Mouse (Mus musculus): ENCODE results near the gene Pask. TPM values are rescaled to one million over a fixed set of nuclear protein-coding genes. Genes with fewer than 3 reads are reported as not detected.

Gene Pask
- polyA plus RNA-seq (2015; fragmentation: Nextera tagmentation; extraction: Ambion mirVana): 5.7 and 6.2 TPM in 2 replicates

DNA sequence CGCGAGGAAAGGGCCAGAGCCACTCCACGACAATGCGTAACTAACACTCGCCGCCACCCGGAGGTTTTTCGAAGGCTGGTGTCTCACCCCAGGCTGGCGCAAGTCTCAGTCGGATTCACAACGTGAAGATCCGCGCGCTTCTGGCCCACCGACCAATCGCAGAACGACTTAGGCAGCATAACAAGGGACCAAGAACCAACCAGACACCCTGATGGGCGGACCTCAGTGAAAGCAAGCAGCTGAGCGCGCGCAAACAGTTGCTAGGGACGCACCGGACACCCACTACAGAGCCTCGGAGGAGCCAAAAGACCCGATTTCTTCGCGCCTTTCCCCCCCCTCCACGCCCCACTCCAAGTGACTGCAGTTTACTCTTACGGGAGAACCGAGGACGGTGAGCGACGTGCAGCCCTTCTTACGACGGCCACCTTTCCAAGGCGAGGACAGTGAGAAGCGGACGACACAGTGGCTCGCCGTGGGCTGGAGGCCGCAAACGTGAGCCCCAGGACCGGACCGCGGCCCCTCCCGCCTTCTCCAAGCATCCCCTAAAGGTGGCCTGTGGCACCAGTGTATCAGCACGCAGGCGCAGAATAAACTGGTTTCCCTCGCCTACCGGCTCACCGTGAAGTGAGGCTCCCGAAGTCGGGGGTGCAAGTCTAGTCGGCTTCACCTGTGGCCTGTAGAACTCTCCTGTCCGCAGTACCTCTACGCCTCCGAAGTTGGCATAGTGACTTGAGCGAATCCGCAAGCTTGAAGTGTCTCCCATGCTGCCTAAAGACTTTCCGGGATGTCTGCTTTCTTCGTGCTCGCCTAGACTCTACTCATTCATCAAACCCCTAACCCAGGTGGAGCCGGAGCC is at the start of gene Pask, which contains the start of gene Ppp1r7:
Gene Pask (minus strand): TSS at position 835 of the 856 bp plus-strand sequence.
Gene Ppp1r7 (plus strand): TSS at position 207 of the 856 bp plus-strand sequence.
- Histone ChIP-seq H3K36me3 (replicated peaks) (no peaks in the 10 kb centered on the region), H3K27me3 (replicated peaks) (no peaks in the 10 kb centered on the region), H3K27ac (peak within 1 kb of the TSS; percentile 73), H3K9ac (peak within 1 kb of the TSS; percentile 76), H3K4me1 (peaks cover 12% of the 10 kb centered on the region), H3K4me3 (peak within 1 kb of the TSS; percentile 95), H3K9me3 (no peaks in the 10 kb centered on the region), H3K4me2 (peak within 1 kb of the TSS; percentile 93)
- peak; percentile 98 for ATAC-seq (replicated peaks)
- WGBS: under 1% methylated on average over 63 of the region's 63 CpGs

DNA sequence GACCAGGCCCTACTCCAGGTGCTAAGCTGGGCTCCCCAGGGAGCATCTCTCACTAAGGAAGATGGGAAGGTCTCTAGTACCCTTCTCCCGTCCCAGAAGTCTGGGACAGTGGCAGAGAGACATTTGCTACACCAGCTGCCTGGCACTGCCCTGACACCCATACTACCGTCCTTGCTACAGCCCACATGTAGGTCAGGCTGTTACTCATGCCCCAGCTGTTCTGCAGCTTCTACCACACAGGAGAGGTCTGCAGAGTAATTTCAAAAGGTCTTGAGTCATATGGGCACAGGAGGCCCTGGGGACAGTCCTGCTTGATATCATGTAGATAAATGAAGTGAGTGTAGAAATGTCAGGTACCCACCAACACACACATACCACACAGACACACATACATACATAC is 45.6 kb upstream of the Pask start:
- H3K27ac ChIP-seq: no peak overlapping the region
- no peaks in the 10 kb centered on the region for H3K27me3 ChIP-seq (replicated peaks)
- H3K36me3 ChIP-seq (replicated peaks): no peaks in the 10 kb centered on the region
- H3K4me3 ChIP-seq: no peak overlapping the region
- H3K4me2 ChIP-seq: no peak overlapping the region
- H3K9ac ChIP-seq: no peak overlapping the region
- 73% methylated on average over 2 of the region's 2 CpGs for WGBS
- H3K9me3 ChIP-seq: no peaks in the 10 kb centered on the region
- no peaks in the 10 kb centered on the region for H3K4me1 ChIP-seq
- ATAC-seq (replicated peaks): no peak

DNA sequence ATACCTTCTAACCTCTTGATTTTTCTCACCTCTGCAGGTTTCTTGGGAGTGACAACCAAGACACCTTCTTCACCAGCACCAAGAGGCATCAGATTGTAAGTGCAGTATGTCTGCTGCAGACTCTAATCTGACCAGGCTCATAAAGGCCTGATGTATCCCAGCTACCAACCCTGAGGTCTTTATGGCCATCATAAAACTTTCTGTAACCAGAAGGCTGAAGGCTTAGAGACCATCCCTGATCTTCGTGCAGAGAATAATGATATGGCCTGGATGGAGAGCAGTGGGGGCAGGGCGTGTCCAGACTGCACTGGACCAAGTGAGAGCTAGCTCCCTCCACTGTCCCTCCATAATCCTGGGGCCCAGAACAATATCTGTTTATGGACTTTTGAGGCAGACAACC is 43.9 kb upstream of the Pask start:
- no peaks in the 10 kb centered on the region for H3K36me3 ChIP-seq (replicated peaks)
- H3K27ac ChIP-seq: no peak overlapping the region
- H3K4me2 ChIP-seq: no peak overlapping the region
- no peaks in the 10 kb centered on the region for H3K9me3 ChIP-seq
- WGBS: 82% methylated on average over 2 of the region's 2 CpGs
- H3K4me1 ChIP-seq: no peaks in the 10 kb centered on the region
- no peak for ATAC-seq (replicated peaks)
- H3K27me3 ChIP-seq (replicated peaks): no peaks in the 10 kb centered on the region
- no peak overlapping the region for H3K4me3 ChIP-seq
- H3K9ac ChIP-seq: no peak overlapping the region

DNA sequence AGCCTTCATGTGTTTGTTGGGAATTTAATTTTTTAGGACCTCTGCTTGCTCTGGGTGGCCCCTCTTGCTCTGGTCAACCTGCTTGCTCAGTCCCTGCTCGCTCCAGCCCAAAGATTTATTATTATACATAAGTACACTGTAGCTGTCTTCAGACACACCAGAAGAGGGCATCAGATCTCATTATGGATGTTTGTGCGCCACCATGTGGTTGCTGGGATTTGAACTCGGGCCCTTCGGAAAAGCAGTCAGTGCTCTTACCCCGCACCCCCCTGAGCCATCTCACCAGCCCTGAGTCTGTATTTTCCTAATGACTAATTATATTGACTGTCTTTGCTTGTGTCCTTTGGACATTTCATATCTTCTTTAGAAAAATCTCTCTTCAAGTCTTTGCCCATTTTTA is 35.8 kb upstream of the Pask start:
- H3K4me1 ChIP-seq: no peaks in the 10 kb centered on the region
- no peak overlapping the region for H3K4me3 ChIP-seq
- WGBS: 76% methylated on average over 5 of the region's 5 CpGs
- H3K9me3 ChIP-seq: no peaks in the 10 kb centered on the region
- no peak for ATAC-seq (replicated peaks)
- no peak overlapping the region for H3K4me2 ChIP-seq
- H3K27ac ChIP-seq: no peak overlapping the region
- H3K9ac ChIP-seq: no peak overlapping the region
- no peaks in the 10 kb centered on the region for H3K36me3 ChIP-seq (replicated peaks)
- H3K27me3 ChIP-seq (replicated peaks): no peaks in the 10 kb centered on the region

DNA sequence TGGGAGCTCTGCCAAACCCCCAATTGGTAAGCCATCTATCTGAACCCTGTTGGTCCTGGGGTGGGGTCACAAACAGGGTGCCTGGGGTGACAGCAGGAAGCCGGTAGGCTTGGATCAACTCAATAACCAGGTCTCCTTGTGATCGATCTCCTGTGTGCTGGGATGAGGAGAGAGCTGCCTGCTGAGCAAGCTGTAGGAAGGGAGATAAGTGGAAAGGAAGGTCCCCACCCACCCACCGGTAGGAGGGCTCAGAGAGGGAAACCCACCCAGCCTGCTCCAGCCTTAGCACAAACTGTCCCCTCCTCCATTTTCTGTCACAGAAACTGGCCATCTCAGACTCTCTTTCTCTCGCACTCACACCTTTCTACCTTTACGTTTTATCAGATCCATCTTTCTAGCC is 34.0 kb upstream of the Pask start:
- WGBS: 74% methylated on average over 5 of the region's 5 CpGs
- Histone ChIP-seq H3K9ac (no peak overlapping the region), H3K27ac (no peak overlapping the region), H3K4me3 (no peak overlapping the region), H3K27me3 (replicated peaks) (no peaks in the 10 kb centered on the region), H3K36me3 (replicated peaks) (no peaks in the 10 kb centered on the region), H3K4me1 (no peaks in the 10 kb centered on the region), H3K4me2 (no peak overlapping the region), H3K9me3 (no peaks in the 10 kb centered on the region)
- no peak for ATAC-seq (replicated peaks)

DNA sequence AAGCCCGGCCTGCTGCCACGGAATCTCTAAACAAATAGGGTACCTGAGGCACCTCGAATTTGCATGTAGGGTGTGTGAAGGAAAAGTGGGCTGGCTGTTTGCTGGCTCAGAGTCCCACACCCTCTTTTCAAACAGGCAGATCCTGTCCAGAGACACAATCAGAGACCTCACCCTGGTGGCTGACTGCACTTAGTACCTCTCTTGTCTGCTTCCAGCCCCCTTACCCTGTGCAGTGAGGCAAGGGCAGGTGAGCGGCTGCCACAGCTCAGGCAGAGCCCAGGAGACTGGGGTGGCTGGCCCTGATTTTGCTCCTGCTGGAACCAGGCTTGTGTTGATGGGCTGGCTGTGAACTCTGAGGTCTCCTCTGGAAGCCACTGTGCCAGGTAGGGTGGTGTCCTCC is 30.4 kb upstream of the Pask start, which contains the start of gene Ano7:
Gene Ano7 (plus strand): TSS at position 266 of the 400 bp plus-strand sequence.
- no peak within 1 kb of the TSS for H3K4me2 ChIP-seq
- H3K9me3 ChIP-seq: no peaks in the 10 kb centered on the region
- WGBS: 82% methylated on average over 4 of the region's 4 CpGs
- no peaks in the 10 kb centered on the region for H3K4me1 ChIP-seq
- no peak within 1 kb of the TSS for H3K4me3 ChIP-seq
- no peak within 1 kb of the TSS for H3K9ac ChIP-seq
- ATAC-seq (replicated peaks): no peak
- no peaks in the 10 kb centered on the region for H3K36me3 ChIP-seq (replicated peaks)
- no peak within 1 kb of the TSS for H3K27ac ChIP-seq
- no peaks in the 10 kb centered on the region for H3K27me3 ChIP-seq (replicated peaks)

DNA sequence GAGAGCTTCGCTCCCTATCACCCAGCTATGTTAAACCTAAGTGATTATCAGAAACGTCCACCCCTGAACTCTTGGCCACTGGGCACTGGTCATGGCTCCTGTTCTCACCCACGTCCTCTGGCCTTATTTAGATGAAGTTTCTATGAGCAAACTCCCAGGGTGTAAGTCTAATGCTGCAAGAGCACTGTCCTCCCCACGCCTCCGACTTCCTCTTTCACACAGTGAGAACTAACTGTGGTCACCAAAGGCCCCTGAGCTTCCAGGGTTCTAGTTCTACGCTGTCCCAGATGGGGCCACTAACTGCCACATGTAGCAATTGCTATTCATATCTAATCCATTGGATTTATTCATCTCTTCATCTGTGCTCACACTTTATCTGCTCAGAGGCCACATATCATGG is 22.4 kb upstream of the Pask start:
- Histone ChIP-seq H3K27me3 (replicated peaks) (no peaks in the 10 kb centered on the region), H3K4me2 (no peak overlapping the region), H3K36me3 (replicated peaks) (peaks cover 38% of the 10 kb centered on the region), H3K4me1 (no peaks in the 10 kb centered on the region), H3K27ac (no peak overlapping the region), H3K9ac (no peak overlapping the region), H3K9me3 (no peaks in the 10 kb centered on the region), H3K4me3 (no peak overlapping the region)
- WGBS: 95% methylated on average over 6 of the region's 6 CpGs
- no peak for ATAC-seq (replicated peaks)

DNA sequence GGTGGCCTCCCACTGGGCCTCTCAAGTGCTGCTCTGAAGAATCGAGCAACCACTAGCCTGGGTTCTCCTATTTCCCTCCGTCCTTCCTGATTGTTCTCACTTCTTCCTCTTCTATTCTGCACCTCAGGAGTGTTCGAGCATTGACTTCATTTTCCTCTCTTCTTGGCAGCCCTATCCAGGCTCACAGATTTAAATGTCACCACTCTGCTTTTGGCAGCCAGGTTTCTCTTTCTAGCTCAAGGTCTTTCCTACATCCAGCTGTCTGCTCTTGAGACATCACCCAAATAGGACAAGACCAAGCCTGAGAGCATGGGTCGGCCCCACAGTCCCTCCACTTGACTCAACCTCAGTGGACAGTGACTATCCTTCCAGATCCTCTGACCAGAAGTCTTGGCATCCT is 19.4 kb upstream of the Pask start:
- no peak for ATAC-seq (replicated peaks)
- Histone ChIP-seq H3K9me3 (no peaks in the 10 kb centered on the region), H3K27ac (no peak overlapping the region), H3K4me1 (no peaks in the 10 kb centered on the region), H3K27me3 (replicated peaks) (no peaks in the 10 kb centered on the region), H3K4me2 (no peak overlapping the region), H3K4me3 (no peak overlapping the region), H3K36me3 (replicated peaks) (peaks cover 54% of the 10 kb centered on the region), H3K9ac (no peak overlapping the region)
- 90% methylated on average over 4 of the region's 4 CpGs for WGBS

DNA sequence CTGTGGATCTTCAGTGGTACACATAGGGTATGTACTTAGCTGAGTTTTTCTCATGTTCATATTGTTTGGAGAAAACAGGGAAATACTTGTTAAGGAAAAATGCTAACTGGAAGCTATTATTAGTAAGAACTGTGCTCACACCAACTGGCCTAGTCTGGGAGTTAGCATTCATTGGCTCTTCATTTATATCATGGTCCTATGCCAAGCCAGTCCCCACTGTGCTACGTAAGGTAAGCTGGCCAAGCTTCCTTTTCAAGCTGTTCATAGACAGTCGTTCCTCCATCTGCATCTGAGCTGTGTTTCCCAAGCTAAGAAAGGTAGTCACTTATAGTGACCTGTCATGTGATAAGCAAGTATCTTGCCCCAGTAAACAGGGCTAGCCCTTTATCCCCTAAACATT is 9.4 kb upstream of the Pask start:
- ATAC-seq (replicated peaks): no peak
- Histone ChIP-seq H3K27ac (no peak overlapping the region), H3K4me1 (no peaks in the 10 kb centered on the region), H3K4me2 (no peak overlapping the region), H3K9ac (no peak overlapping the region), H3K27me3 (replicated peaks) (no peaks in the 10 kb centered on the region), H3K9me3 (no peaks in the 10 kb centered on the region), H3K36me3 (replicated peaks) (peaks cover 34% of the 10 kb centered on the region; the same call in 1 of the 2 replicates), H3K4me3 (no peak overlapping the region)
- 95% methylated on average over 2 of the region's 2 CpGs for WGBS

DNA sequence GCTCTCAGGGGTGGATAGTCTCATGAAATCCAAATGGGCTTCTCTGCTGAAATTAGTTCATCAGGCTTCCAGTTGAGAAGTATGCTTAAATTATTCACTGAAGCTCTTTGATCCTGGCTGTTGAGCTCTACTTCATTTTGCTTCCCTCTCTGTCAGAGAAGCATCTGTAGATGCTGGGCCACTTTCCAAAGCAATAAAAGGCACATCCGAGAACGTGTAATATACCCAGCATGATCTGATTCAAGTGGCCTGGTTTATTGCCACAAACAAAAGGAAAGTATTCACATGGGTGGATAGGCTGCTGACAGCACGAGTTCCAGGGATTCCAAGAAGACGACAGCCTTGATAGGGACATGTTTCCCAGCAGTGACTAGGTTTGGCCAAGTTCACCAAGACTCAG is 6.4 kb upstream of the Pask start:
- H3K36me3 ChIP-seq (replicated peaks): peaks cover 26% of the 10 kb centered on the region; the same call in 1 of the 2 replicates

DNA sequence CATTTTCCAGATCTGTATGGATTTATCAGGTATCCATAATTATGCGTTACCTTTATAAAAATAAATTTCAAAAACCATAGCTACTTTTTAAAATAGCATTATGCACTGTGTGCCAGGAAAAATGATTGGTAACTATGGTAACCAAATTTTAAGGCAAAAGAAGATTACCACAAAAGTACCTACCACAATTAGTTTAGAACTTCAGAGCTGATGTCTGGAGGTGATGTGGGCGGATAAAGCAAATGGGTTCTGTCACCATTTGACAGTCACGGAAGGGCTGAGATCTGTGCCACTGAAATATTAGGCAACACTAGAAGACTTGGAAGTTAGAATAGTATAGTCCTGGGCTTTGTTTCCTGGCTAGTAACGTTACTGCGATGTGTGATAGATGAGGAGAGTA is 3.9 kb upstream of the Pask start:
- WGBS: 95% methylated on average over 5 of the region's 5 CpGs
- Histone ChIP-seq H3K36me3 (replicated peaks) (peaks cover 10% of the 10 kb centered on the region; the same call in 1 of the 2 replicates), H3K9me3 (no peaks in the 10 kb centered on the region), H3K27me3 (replicated peaks) (no peaks in the 10 kb centered on the region), H3K4me3 (no peak overlapping the region), H3K27ac (no peak overlapping the region), H3K9ac (no peak overlapping the region), H3K4me2 (no peak overlapping the region), H3K4me1 (peaks cover 11% of the 10 kb centered on the region)
- no peak for ATAC-seq (replicated peaks)

More for the DNA sequence above, 6.4 kb upstream of the Pask start:
- H3K27ac ChIP-seq: no peak overlapping the region
- 75% methylated on average over 4 of the region's 4 CpGs for WGBS
- H3K4me1 ChIP-seq: peaks cover under 1% of the 10 kb centered on the region; the same call in 1 of the 2 replicates
- H3K9me3 ChIP-seq: no peaks in the 10 kb centered on the region
- no peak overlapping the region for H3K9ac ChIP-seq
- H3K27me3 ChIP-seq (replicated peaks): no peaks in the 10 kb centered on the region
- no peak for ATAC-seq (replicated peaks)
- H3K4me3 ChIP-seq: no peak overlapping the region
- no peak overlapping the region for H3K4me2 ChIP-seq

DNA sequence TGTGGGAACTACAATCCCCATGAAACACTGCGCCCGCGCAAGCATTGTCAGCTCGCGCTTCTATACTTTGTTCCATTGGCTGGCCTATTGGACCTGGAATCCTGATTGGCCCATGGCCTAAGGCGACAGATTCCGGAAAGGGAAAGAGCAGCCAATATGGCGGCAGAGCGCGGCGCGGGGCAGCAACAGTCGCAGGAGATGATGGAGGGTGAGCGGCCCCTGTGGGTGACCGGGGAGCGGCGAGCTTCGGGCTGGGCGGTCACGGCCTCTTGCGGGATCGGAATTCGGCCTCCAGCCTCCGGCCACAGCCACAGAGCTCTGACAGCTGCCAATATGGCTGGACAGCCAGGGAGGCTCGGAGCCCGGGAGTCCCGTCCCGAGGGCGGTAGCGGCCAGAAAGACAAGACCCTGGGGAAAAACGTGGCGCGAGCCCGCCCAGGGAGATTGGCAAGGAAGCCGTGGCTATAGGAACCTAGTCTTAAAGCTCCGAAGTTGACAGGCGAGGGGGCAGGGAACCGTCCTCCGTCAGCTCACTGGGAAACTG is 294 bp upstream of the Pask start:
- Histone ChIP-seq H3K9ac (peak overlapping the region; percentile 76), H3K27ac (peak overlapping the region; percentile 73), H3K4me3 (peak overlapping the region; percentile 95), H3K36me3 (replicated peaks) (no peaks in the 10 kb centered on the region), H3K4me1 (peaks cover 12% of the 10 kb centered on the region), H3K27me3 (replicated peaks) (no peaks in the 10 kb centered on the region), H3K4me2 (peak overlapping the region; percentile 93), H3K9me3 (no peaks in the 10 kb centered on the region)
- peak; percentile 99 for ATAC-seq (replicated peaks)
- WGBS: under 1% methylated on average over 39 of the region's 39 CpGs

All from midbrain, embryonic 15.5 days (tissue).